Mouse (Mus musculus): Measurements from ENCODE around the gene Gsx1.

GRCm38 (mm10) chr5:147159792-147160191 lies 28.7 kb upstream of the Gsx1 start:
- no peak for TF ChIP-seq CTCF (IDR thresholded peaks at IDR 0.05; ENCODE audit: borderline replicate concordance, extremely low read depth, insufficient read depth, insufficient read length)
- TF ChIP-seq POLR2A (IDR thresholded peaks at IDR 0.05; ENCODE audit: borderline replicate concordance, extremely low read depth, insufficient read depth, insufficient read length, poor library complexity, severe bottlenecking), result no peak

All from brain, embryonic 14.5 days (tissue).